Mouse (Mus musculus) liver, embryonic 14.5 days (tissue): ENCODE results near the gene Csf3.

Experiments used
- CTCF ChIP-seq: IDR thresholded peaks from 2 replicates; pipeline ENCODE4 v1.5.1; 2016; ENCODE audit warnings: antibody characterized with exemption, low read depth, control low read depth
- EP300 ChIP-seq: IDR thresholded peaks from 2 replicates; pipeline ENCODE4 v1.6.1; 2016; ENCODE audit warnings: antibody characterized with exemption, low read depth

- TF ChIP-seq EP300, result no peak
- TF ChIP-seq CTCF, result no peak
Observed at GRCm38 (mm10) chr11:98688009-98688408, 13.1 kb upstream of the Csf3 start.
